Mouse (Mus musculus): ENCODE data around the gene Jagn1.

Jagn1 gene

GRCm38 (mm10) chr6:113478906-113479305 lies 36.5 kb downstream of the Jagn1 start:
- DNase-seq: no peak

GRCm38 (mm10) chr6:113480555-113481373 lies 38.4 kb downstream of the Jagn1 start:
- DNase-seq: peak; percentile 64

- DNase-seq: no peak
Observed at GRCm38 (mm10) chr6:113482477-113483099, 40.2 kb downstream of the Jagn1 start.

DNA sequence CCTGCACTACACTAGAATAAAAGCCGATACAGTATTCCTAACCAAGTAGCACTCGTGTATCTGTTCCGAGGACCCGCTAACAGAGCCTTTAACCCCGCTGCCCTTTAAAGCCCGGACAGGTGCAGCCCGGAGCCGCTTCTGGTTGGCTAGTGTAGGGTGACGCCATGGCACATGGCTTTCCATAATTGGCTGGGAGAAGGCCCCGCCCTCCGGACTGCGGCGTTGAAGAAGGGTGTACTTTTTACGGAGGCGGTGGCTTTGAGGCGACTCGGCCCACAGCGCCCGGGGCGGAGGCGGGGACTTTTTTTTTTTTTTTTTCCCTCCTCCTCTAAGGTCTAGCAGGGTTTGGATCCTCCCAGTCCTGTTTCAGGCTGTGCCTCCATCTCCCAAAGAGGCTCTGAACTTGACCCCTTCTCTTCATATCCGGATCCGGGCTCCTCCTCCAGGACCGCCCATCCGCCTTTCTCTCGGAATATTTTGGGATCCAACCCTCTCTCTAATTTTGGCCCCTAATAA lies 40.8 kb downstream of the Jagn1 start, which contains the start of gene Creld1:
TSS of gene Creld1 (plus strand) at position 198 of the 516 bp plus-strand sequence.
- peak; percentile 98 for DNase-seq

DNA sequence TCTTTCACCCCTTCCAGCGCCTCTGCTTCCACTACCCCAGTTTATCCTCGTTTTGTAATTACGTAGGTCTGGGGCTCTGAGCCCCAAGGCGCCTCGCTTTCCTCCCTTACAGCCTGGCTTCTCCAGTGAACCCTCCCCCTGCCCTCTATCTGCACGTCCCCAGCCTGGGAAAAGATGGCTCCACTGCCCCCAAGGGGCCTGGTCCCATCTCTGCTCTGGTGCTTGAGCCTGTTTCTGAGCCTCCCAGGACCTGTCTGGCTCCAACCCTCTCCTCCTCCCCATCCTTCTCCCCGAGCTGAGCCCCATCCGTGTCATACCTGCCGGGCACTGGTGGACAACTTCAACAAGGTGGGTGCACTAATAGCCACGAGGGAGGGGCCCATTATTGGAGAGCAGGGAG lies 41.4 kb downstream of the Jagn1 start:
- DNase-seq: no peak

DNA sequence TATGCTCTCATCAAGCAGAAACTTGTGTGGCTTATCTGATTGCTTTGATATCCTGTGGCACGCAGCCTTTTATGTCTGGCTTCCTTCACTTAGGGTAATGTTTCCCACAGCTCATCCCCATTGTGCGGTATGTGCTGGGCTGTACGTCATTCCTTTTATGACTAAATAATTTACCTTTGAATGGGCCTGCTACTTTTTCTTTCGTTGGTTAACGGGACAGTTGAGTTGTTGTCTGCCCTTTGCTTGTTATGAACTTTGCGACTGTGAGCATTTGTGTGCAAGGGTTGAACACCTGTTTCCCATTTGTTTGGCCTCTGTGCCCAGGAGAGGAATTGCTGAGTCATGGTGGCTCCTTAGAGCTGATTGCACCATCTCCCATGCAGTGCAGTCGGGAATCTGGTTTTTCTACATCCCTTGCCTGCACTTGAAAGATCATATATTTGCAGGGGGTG lies 44.8 kb downstream of the Jagn1 start:
- DNase-seq: peak; percentile 74

DNA sequence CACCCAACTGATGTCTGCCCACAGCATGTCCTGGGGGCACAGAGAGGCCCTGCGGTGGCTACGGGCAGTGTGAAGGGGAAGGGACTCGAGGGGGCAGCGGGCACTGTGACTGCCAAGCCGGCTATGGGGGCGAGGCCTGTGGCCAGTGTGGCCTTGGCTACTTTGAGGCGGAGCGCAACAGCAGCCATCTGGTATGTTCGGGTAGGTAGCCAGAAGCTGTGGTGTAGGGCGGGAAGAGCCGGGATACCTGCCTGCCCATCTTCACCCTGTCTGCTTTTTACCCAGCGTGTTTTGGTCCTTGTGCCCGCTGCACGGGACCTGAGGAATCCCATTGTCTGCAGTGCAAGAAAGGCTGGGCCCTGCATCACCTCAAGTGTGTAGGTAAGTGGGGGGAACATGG lies 47.0 kb downstream of the Jagn1 start:
- DNase-seq: no peak

DNA sequence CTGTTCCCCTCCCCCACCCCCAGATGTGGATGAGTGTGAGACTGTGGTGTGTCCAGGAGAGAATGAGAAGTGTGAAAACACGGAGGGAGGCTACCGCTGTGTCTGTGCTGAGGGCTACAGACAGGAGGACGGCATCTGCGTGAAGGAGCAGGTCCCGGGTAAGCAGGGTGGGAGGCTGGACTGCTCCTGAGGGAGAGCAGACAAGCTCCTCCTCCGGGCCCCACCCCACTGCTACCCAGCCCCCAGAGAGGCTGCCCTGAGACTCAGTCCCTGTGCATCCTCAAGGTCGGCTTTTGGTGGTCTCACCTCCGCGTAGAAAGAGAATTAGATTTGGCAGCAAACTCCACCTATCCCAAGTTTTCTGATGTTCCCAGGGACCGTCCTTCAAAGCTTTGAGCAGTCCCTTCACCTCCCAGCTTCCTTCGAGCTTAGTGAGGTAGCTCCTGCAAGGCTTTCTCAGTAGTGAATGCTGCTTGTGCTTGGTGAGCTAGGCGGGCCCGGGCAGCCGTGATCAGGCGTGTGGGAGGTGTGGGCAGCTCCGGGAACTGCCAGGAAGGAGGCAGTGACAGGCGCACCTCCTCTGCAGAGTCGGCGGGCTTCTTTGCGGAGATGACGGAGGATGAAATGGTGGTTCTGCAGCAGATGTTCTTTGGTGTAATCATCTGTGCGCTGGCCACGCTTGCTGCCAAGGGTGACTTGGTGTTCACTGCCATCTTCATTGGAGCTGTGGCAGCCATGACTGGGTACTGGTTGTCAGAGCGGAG lies 49.9 kb downstream of the Jagn1 start:
- no peak for DNase-seq

- DNase-seq: peak; percentile 80
Observed at GRCm38 (mm10) chr6:113494258-113494788, 52.0 kb downstream of the Jagn1 start.

- DNase-seq: no peak
Observed at GRCm38 (mm10) chr6:113495071-113495675, 52.8 kb downstream of the Jagn1 start.
